Mouse (Mus musculus) left cerebral cortex, adult 11 months (tissue): ENCODE measurements around the gene Gm21788.
"Not testable (repeated sequence)": the region's sequence is repeated elsewhere in the genome, so short reads cannot be mapped to it uniquely, and the experiment has no call there.

Experiments used
- DNase-seq: peaks from one replicate; pipeline ENCODE4 v3.0.0; 2022; ENCODE audit warnings: low spot score

Gm21788 gene

DNA sequence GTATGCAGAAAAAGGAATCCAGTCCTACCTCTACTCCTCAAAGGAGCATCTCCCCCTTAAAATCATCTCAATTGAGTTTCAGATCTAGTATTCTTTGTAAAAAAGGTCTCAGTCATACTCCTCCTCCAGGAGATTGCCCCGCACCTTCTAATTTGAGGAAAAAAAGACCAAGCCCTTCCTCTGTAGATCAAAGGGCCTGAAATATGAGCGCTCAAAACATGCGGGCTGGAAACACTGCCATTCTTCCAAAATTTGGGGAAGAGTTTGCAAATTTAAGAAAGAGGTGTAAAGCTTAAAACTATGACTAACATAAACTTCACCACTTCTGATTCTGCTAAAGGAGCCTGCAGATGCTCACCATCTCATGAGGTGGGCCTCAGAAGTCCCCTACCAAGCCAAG lies at the start of gene Gm21788:
Gene Gm21788 (plus strand): TSS at position 301 of the 400 bp plus-strand sequence.
- DNase-seq = not testable (repeated sequence)
